Mouse (Mus musculus) adrenal gland (tissue): Measurements from ENCODE around the gene Cyb5r3.

Experiments used
- intact Hi-C: fragments of 180-260 bp; cut with DNase I; formaldehyde crosslinking; loops from one replicate; pipeline ENCODE4 v1.15.1; 2025
- long read RNA-seq, 2 experiments: library from polyadenylated mRNA; unstranded; transcript quantifications; one replicate each; pipeline ENCODE4 v2.0.0; 2020; ENCODE audit warnings: borderline replicate concordance in 1 of 2; ENCODE audit not compliant: insufficient replicate concordance in 1 of 2

Cyb5r3 gene
- long read RNA-seq, experiment 1, transcript Cyb5r3-203 (9 exons, 1,982 nt): minor isoform, 6 of 643 reads
- long read RNA-seq, experiment 1, transcript Cyb5r3-201 (9 exons, 2,422 nt): major isoform, 600 of 643 reads
- long read RNA-seq, experiment 1, partial matches to known transcripts: 10 of 643 reads
- long read RNA-seq, experiment 1, other reads (novel, unspliced or antisense): 27 of 643 reads
- long read RNA-seq, experiment 2, transcript Cyb5r3-201 (9 exons, 2,422 nt): major isoform, 509 of 535 reads
- long read RNA-seq, experiment 2, partial matches to known transcripts: 24 of 535 reads
- long read RNA-seq, experiment 2, other reads (novel, unspliced or antisense): 2 of 535 reads

DNA sequence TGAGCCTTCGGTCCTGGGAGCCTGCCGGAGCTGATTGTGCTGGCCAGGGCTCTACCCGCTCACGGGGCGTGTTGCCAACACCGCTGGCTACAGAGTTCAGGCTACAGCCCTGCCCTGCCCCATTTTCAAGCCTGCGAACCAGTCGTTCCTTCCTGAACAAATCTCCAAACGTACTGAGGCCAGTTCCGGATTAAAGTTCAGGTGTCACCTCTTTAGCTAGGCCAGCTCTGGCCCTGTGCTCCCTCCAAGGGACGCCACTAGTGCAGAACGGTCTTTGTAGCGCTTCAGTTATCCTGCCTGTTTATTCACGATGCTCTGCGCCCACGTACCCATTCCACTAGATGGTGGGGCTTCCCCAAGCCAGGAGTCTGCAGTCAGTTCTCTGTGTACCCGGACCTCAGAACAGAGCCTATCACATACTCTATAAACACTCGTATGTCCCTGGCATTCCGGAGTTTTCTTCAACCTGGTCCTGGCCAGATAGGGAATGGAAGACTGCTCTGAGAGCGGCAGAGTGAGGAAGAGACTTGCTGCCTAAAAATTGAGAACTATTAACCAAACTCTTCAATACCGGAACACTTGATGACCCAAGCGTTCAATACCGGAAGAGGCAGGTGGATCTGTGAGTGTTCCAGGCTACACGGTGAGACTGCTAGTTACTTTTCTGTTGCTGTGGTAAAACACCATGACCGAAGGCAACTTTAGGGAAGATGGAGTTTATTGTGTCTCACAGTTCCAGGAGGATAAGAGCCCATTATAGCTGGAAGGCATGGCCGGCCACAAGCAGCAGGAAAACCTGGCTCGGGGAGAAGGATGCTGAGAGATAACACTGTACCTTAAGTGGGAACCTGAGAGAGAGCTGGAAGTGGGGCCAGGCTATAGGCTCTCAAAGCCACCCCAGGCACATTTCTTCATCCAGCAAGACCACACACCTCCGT is at the start of gene Cyb5r3:
Gene Cyb5r3, minus strand, starts transcription at position 101 of the 938 bp plus-strand sequence.
- intact Hi-C loops: no loop called here

DNA sequence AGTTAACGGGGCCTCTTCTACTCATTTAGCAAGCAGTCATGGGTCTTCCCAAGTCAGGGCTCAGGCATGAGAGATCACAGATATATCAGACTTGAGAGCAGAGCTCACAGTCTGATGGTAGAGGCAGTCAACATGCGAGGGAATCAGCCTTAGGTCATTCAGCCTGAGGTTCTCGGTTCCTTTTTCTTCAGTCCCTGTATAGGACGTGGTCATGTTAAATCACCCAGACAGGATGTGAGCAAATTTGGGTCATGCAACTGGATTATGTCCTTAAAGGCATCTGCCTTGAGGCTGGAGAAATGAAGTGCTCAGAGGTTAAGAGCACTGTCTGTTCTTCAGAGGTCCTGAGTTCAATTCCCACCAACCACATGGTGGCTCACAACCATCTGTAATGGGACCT is 49.3 kb upstream of the Cyb5r3 start:
- intact Hi-C loops: no loop called here

DNA sequence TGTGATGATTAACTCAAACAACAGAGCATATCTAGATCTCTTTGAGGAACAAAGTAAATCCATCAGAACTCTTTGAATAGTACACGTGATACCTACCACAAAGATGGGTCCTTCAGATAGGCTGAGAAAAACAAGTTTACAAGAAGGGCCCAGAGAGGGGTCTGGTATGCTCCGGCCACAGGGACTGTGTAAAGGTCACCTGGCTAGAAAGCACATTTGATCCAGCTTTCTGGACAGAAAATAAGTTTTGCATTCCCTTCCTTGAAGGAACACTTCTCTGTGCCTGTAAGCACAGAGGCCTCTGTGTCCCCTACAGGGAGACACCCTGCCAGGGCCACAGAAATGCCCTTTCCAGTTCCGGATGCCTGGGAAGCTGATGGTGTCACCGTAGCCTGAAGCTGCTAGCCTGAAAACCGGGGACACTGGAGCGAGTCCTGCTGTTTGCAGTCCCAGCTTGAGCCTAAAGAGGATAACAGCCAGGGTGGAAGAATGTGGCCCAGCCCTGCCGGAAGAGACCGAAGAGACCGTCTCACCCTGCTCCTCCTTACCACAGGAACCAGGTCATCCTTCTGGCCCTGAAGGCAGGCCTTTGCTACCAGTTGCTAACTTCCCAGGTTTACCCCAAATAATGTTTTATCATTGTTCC is 48.1 kb upstream of the Cyb5r3 start:
- intact Hi-C loops: no loop called here

DNA sequence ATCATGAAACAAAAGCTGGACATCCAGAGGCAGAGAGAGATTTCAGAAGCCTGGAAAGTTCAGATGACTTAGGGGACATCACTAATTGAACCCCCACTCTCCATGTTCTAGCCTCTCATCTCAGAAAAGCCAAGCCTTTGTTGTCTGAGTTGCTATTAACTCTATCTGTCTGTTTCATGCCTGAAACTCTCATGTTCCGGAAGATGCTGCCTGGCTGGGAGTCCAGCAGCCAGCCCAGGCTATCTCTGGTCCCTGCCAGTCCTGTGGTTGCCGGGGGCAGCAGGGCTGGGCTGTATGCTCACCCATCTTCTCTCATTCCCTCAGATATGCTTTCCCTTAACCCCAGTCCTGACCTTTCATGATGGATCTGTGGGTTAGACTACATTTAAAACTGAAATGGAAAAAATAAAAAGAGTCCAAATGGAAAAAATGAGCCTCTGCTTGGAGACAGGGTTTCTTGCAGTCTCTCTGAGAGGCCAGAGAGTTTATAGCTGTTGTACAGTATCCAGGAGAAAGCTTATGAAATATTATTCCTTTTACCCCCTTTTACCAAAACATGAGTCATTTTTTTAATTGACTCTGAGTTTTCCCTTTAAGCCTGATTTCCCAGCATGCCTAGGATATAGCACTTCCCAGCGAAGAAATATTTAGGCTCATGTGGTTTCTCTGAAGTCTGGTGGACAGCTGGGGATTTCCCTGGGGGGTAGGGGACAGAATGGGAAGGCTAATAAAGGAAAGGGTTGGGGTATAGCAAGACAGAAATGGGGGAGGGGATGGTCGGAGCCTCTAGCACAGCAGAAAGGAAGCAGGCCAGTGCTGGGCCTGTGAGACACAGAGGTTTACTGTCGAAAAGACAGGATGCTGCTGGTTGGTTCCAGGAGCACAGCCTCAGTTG is 43.2 kb upstream of the Cyb5r3 start:
- intact Hi-C loops: no loop called here

DNA sequence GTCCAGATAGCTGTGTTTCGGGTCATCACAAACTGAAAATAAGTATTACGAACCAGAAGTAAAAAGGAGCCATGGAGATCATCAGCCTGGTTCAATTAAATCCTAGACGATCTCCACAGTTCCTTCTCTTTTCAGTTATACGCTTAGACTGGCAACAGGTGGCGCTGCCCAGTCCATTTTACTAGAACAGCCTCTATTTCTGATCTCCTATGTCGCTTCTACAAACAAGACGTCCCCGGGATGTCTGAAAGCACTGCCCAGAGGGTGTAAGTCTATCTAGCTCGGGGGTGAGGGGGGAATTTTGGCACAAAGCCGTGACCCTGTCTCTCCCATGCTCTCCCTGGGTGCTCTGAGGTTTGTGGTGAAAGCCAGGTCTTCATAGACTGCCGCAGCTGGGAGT is 37.8 kb upstream of the Cyb5r3 start:
- intact Hi-C loops: loop anchor here (5.0 kb wide), 1 partner anchor 122 kb away; no protein-coding TSS in a partner anchor

DNA sequence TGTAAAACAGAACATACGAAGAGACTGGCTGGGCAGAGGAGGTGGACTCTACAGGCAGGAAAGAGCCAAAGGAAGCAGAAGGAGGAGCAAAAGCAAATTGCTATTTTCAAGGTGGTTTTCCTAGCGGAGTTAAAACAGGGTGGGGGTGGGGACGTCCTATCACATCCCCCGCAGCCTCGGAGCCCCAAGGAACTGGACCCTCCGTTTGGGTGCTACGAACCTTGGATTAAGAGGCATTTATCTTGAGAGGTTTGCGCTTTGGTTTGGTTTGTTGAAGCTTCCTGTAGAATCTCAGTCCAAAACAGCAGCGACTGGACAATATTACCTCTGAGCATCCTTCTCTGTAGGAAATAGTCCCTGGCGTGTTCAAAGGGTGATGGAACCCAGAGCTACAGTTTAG is 37.3 kb upstream of the Cyb5r3 start:
- intact Hi-C loops: loop anchor here (5.0 kb wide), 7 partner anchors 52 to 397 kb away; no protein-coding TSS in a partner anchor

DNA sequence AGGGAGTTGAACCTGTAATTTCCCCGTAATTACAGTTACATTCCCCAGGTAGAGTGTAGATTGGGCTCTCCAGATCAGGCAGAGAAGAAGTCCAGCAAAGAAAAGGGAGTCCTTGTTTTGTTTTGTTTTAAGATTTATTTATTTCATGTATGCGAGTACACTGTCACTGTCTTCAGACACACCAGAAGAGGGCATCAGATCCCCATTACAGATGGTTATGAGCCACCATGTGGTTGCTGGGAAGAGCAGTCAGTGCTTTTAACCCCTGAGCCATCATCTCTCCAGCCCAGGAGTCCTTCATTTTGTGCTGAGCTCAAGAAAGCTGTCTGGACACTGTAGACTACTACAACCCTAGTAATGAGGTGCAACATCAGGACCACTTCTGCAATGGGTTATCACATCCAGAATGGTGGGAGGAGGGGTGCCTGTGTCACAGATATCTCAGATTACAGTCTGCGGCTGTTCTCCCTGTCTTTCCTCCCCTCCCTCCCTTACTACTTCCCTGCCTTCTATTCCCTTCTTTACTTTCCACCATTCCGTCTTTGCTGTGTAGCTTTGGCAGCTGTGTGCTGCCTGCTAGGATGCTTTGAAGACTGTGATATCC is 36.8 kb upstream of the Cyb5r3 start:
- intact Hi-C loops: loop anchor here (5.0 kb wide), 6 partner anchors 52 to 397 kb away; no protein-coding TSS in a partner anchor

DNA sequence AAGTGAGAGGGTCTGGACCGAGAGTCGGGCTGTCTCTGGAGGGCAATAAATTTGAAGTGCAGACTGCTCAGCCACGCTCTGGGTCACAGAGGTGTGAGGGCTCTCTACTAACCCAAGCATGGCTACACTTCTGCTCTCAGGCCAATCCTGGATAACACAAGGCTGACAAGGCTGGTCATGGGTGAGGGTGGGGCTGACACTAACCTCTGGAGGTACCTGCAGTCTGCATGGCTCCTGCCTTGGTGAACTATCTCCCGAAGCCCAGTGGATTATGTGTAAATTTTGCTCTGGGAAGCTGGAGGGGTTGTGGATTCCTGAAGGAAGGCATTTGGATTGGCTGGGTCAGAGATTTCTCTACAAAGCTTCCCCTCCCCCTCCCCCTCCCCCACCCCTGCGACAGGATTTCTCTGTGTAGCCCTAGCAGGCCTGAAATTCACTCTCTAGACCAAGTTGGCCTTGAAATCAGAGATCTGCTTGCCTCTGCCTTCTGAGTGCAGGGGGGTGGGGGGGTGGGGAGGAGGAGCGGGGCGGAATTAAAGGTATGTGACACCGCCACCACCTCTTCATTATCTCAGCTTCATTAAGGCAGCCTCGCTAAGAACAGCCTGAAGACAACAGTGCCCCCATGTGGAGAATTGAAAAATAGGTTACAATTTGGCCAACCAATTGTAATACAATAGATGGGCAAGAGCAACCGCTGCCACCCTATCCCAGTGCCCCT is 32.5 kb upstream of the Cyb5r3 start:
- intact Hi-C loops: loop anchor here (5.0 kb wide), 6 partner anchors 48 to 393 kb away; no protein-coding TSS in a partner anchor

DNA sequence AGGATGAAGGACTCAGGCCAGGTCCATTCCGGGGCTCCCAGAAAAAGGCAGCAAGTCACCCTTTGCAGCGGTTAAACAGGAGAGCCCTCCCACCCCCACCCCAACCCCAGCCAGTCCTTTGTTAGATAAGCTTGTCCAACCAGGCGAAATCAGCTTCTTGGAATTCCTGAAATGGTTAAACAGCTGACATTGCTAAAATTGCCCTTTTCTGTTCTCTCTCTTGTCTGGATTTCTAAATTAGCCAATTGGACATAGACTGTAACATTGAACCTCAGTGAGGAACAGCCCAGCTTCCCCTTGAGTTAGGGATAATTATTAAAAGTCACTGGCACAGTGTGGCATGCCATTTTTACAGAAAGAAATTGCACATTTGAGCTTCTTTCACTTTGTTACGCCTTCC is 30.0 kb upstream of the Cyb5r3 start:
- intact Hi-C loops: no loop called here

DNA sequence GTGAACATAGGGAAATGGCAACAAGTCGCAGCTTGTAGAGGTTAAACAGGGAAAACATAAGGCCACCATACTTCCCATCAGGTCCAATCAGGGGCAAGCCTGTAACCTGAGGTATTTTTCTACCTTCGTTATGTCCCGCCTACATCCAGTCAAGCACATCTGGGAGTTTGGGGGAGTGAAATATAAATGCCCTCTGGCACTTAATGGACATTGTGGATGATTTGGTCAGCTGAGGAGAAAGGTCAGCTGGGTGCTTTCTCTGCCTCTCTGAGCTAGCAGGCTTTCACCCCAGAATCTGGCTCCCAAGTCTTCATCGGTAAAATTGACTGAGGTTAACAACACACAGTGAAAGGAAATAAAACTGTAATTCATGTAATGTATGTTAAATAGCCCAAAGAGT is 21.0 kb upstream of the Cyb5r3 start:
- intact Hi-C loops: no loop called here

DNA sequence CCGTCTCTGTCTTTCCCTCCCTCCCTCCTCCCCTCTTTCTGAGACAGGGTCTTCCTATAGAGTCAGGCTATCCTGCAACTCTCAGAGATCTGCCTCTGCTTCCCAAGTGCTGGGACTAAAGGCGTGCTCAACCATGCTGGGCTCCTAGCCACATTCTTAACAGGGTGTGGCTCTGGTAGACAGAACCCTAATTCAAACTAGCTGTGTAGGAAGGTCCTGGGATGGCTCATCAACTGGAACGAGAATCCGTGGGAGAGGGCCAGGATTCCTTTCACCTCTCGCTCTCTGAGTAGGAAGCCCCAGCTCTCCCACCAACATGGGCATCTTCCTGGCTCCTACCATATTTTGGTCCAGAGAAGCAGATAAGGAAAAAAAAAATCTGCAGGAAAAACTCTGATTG is 10.0 kb upstream of the Cyb5r3 start:
- intact Hi-C loops: no loop called here

DNA sequence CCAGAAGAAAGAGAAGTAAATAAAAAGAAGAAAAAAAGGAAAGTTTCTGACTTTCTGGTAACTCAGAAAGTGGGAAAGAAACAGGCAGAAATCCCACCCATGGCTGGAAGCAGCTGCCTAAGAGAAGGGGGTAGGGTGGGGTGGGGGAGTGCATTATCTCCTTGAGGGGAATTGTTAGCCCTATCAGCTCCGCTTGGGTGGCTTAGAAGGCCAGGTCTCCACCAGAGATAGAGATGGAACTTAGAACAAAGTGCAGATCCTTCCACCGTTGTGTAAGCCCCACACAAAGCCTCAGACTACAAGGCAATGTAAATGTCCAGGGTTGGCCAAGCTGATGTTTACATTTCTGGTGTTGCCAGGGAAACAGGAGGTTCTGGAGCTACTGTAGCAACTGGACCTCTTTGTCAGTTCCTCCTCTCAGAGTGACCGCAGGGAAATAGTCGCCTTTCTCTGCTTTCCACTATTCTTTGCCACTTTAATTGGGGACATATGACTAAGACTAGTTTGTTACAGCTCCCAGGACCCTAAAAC is 9.5 kb upstream of the Cyb5r3 start:
- intact Hi-C loops: no loop called here

DNA sequence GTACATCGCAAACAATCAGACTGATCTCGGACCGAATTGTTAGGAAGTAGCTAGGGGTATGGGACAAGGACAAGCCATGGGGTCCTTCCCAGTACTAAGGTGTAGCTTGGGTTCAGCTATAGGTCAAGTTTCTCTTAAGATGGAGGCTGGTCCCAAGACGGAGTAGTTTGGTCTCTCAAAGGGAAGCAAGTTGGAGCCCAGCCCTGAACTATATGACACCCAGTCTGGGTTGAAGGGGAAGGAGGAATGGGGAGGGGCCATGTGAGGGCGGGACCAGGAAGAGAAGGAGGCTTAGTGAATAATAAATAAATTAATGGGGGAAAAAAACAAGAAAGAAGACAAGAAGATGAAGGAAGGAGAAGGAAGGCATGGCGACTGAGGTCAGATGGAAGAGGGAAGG is 7.6 kb upstream of the Cyb5r3 start:
- intact Hi-C loops: no loop called here

DNA sequence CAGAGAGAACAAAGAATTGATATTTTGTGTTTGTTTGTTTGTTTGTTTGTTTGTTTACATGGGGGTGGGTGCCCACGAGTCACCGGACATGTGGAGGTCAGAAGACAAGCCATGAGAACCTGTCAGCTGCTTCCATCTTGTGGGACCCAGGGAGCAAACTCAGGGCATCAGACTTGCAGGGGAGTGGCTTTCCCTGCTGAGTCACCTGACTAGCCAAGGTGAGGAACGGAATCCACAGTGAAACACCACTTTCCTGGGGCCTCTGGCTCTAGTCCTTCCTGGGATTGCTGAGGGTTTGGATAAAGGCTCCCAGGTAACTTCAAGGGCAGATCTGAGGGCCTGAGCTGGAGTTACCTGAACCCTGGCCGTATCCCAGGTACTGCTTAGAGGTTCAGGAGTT is 4.3 kb upstream of the Cyb5r3 start:
- intact Hi-C loops: no loop called here

DNA sequence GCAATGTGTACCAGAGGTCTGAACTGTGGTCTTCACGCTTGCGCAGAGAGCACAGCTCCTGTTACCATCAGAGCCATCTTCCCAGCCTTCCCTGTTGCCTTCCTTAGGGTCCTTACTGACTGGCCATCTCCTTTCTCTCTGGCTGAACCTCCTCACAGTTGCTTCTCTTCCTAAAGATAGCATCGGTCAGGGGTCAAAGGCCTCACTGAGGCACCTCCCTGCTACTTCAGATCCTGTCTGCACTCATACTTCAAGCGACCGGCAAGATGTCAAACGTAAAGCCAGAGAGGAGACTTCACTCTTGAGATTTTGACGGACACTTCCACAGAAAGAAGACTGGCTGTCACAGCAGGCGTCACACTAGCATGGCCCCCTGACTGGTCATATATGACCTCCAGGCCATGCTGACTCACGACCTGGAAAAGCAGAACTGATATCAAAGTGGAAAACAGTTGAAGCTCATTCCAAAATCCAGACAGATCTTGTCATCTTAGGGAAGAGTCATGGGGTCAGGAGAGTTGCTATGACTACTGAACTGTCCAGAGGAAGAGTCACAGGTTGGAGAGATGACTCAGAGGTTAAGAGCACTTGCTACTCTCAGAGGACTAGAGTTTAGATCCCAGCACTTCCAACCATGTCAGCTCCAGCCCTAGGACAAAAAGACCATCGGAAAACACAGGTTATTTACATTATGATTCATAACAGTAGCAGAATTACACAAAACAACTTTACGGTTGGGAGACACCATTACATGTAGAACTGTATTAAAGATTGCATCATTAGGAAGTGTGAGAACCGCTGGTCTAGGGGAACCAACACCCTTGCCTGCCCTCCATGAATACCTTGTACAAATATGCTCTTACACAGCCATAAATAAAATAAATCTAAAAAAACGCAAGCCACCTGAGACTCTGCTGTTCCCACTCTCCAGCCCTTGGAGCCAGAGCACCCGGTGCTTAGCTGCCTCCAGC is 1.8 kb upstream of the Cyb5r3 start:
- intact Hi-C loops: no loop called here

DNA sequence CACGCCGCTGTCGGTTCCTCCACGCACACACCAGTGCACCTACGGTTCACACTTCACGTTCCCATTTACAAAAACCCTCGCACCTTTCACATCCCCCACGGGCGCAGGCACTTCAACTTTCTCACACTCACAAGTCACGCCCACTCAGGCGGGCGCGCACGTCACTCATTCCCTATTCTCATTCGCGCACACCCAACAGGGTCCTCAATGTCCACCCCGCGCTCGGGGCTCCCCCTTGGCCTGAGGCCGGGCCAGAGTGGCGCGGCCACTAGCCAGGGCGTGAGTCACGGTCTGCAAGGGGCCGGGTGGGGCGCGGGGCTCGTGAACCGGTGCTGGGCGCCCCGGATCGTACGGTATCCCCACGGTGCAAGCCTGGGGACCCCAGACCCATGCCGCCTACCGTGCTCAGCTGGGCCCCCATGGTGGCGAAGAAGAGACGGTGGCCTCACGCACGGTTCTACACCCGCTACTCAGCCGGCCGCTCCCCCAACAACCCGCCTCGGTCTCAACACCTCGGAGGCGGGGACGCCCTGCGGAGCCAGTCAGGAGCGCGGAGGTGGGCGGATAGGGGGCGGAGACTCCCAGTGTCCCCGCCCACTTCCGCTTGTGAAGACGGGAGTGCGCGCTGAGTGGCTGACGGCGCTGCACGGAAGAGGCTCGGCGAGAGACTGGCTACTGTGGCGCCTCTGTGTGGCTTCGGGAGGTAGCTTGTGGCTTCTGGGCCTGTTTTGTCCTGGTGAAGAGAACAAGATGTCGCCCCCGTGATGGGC is 495 bp downstream of the Cyb5r3 start:
- intact Hi-C loops: no loop called here

DNA sequence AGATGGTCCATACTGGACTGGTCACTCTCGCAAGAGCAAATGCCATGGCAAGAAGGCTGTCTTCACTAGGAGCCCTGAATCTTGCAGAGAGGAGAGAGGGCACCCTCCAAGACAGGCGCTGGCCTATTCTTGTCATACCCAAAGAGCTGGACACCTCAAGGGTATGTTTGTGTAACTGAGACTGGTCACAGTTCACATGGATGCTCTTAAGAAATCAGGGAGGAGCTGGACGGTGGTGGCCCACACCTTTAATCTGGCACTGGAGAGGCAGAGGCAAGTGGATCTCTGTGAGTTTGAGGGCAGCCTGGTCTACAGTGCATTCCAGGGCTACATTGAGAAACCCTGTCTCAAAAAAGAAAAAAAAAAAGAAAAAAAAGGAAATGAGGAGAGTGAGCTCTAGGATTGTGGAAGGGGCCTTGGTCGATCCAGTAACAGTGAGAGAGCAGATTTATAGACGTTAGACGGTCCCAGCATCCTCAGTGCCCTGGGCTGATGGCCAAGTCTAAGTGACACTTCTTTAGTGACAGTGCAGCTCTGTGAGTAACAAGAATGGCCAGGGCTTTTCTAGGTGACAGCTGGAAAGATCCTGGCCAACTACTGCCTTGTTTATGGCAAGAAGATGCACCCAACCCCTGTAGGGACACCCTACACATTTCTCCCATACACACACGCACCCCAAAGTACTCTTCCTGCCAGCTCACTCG is 1.3 kb downstream of the Cyb5r3 start:
- intact Hi-C loops: no loop called here
